Mouse (Mus musculus) testis, adult 2 months (tissue): Measurements from ENCODE around the gene Vkorc1.

Source experiments
- CTCF ChIP-seq: fragments of 200-500 bp; IDR thresholded peaks from 2 replicates; pipeline ENCODE4 v1.5.1; 2012; ENCODE audit warnings: low read depth, mild to moderate bottlenecking, inconsistent platforms, low read length, moderate library complexity; ENCODE audit not compliant: control insufficient read depth, insufficient read depth, insufficient replicate concordance
- POLR2A ChIP-seq: fragments of 200-500 bp; IDR thresholded peaks from 2 replicates; pipeline ENCODE4 v1.6.1; 2012; ENCODE audit warnings: low read depth, mild to moderate bottlenecking, inconsistent platforms, low read length, moderate library complexity; ENCODE audit not compliant: control insufficient read depth

- TF ChIP-seq POLR2A, result no peak
- TF ChIP-seq CTCF, result no peak
Observed at GRCm38 (mm10) chr7:127876041-127876466, 19.4 kb downstream of the Vkorc1 start, which contains the start of gene Zfp646.
